ENCODE assay signal across 12 mouse cellular contexts in genomic region chr12:112154476-112154875, GRCm38 (mm10). TPM values are rescaled to one million over a fixed set of nuclear protein-coding genes. Genes with fewer than 3 reads are reported as not detected.
DNase-seq lines count a peak whose midpoint lies in the region; ATAC-seq and TF ChIP-seq lines count a peak whose summit lies in the region.
"Had no signal": no experiment of that assay in that cellular context is flagged by ENCODE, and none has a peak within 500 bp of the region (broad histone marks: within the 10 kb centered on the region; RNA-seq: fewer than 3 reads in every experiment).

No protein-coding gene starts in this region.

- no peak for TF ChIP-seq EP300 in heart, adult 2 months (IDR thresholded peaks at IDR 0.05; ENCODE audit: insufficient read depth, low read depth, low read length)
- no peak for TF ChIP-seq EP300 in lung, postnatal 0 days (IDR thresholded peaks at IDR 0.05)

- H3K4me3 ChIP-seq in heart, adult 2 months = no peak overlapping the region
- no peak overlapping the region for H3K4me3 ChIP-seq in lung, postnatal 0 days (ENCODE audit: low read depth, low read length)
- no peak overlapping the region for H3K4me3 ChIP-seq in heart, embryonic 15.5 days
- H3K4me3 ChIP-seq in midbrain, embryonic 14.5 days (replicated peaks; ENCODE audit: low read depth, low read length) = no peak overlapping the region
- H3K4me3 ChIP-seq: liver, embryonic 15.5 days had no signal

- H3K27me3 ChIP-seq in heart, adult 2 months (ENCODE audit: control insufficient read depth, insufficient read depth, low read length) = no peaks in the 10 kb centered on the region
- H3K27me3 ChIP-seq in lung, postnatal 0 days (replicated peaks; ENCODE audit: insufficient read depth, low read length) = no peaks in the 10 kb centered on the region
- H3K27me3 ChIP-seq in heart, embryonic 15.5 days = 0 out of 2 replicates have a peak, but pooled peaks cover 7% of the 10 kb centered on the region
- no peaks in the 10 kb centered on the region; the same call in 1 of the 2 replicates for H3K27me3 ChIP-seq in midbrain, embryonic 14.5 days (ENCODE audit: control insufficient read depth, insufficient read depth, low read length)
- H3K27me3 ChIP-seq: liver, embryonic 15.5 days had no signal

- no peak for ATAC-seq in lung, postnatal 0 days
- no peak for ATAC-seq in heart, embryonic 15.5 days (replicated peaks; ENCODE audit: insufficient number of reproducible peaks, insufficient read depth, low FRiP score, low read depth)
- ATAC-seq in midbrain, embryonic 14.5 days (ENCODE audit: low FRiP score, low TSS enrichment) = no peak
- ATAC-seq in frontal cortex, adult (ENCODE audit: low TSS enrichment) = no peak

- no peaks in the 10 kb centered on the region; the same call in 1 of the 2 replicates for H3K79me2 ChIP-seq in heart, adult 2 months (replicated peaks; ENCODE audit: control insufficient read depth, insufficient read depth, low read length)

- TF ChIP-seq POLR2A in heart, adult 2 months (IDR thresholded peaks at IDR 0.05; ENCODE audit: insufficient read depth, low read depth, low read length) = no peak

- no peak for DNase-seq in heart, adult 2 months
- DNase-seq in heart, postnatal 25 days (ENCODE audit: low spot score) = no peak
- no peak for DNase-seq in lung, postnatal 0 days (ENCODE audit: low spot score)
- DNase-seq in lung, adult 18-20 months = no peak
- no peak for DNase-seq in midbrain, embryonic 14.5 days
- no peak for DNase-seq in cerebellum, postnatal 10 days
- DNase-seq: cerebellum, adult 2 months had no signal

- H3K4me1 ChIP-seq in heart, adult 2 months (ENCODE audit: control insufficient read depth, insufficient read depth, low read length) = peaks cover 22% of the 10 kb centered on the region
- H3K4me1 ChIP-seq in lung, postnatal 0 days (ENCODE audit: insufficient read depth, low read depth, low read length) = peaks cover 10% of the 10 kb centered on the region; the same call in 1 of the 2 replicates
- H3K4me1 ChIP-seq in heart, embryonic 15.5 days (replicated peaks) = peaks cover 42% of the 10 kb centered on the region
- H3K4me1 ChIP-seq in midbrain, embryonic 14.5 days (ENCODE audit: control insufficient read depth, insufficient read depth, low read length) = peaks cover 47% of the 10 kb centered on the region

- H3K27ac ChIP-seq in heart, adult 2 months = peak overlapping the region; percentile 76
- peak overlapping the region; percentile 82 for H3K27ac ChIP-seq in lung, postnatal 0 days (ENCODE audit: low read length)
- peak overlapping the region; percentile 82 for H3K27ac ChIP-seq in heart, embryonic 15.5 days
- 0 out of 2 replicates have a peak overlapping the region, but pooled peaks have one; percentile 37 for H3K27ac ChIP-seq in midbrain, embryonic 14.5 days (replicated peaks; ENCODE audit: low read depth, low read length)
- H3K27ac ChIP-seq: liver, embryonic 15.5 days had no signal

- H3K9me3 ChIP-seq in lung, postnatal 0 days (ENCODE audit: low read length) = no peaks in the 10 kb centered on the region
- H3K9me3 ChIP-seq in heart, embryonic 15.5 days (replicated peaks) = no peaks in the 10 kb centered on the region
- H3K9me3 ChIP-seq in midbrain, embryonic 14.5 days (ENCODE audit: control insufficient read depth, low read length) = no peaks in the 10 kb centered on the region
- H3K9me3 ChIP-seq: liver, embryonic 15.5 days had no signal

- intact Hi-C loops in heart, adult 2 months (cut with DNase I) = no loop called here
- intact Hi-C loops in heart, postnatal 25 days (cut with DNase I) = no loop called here

- TF ChIP-seq CTCF in heart, adult 2 months (IDR thresholded peaks at IDR 0.05) = no peak
- no peak for TF ChIP-seq CTCF in lung, postnatal 0 days (IDR thresholded peaks at IDR 0.05)

- H3K9ac ChIP-seq in heart, adult 2 months (ENCODE audit: low read depth, low read length) = peak overlapping the region; percentile 36
- H3K9ac ChIP-seq in lung, postnatal 0 days (replicated peaks; ENCODE audit: low read depth) = no peak overlapping the region
- no peak overlapping the region for H3K9ac ChIP-seq in heart, embryonic 15.5 days
- no peak overlapping the region for H3K9ac ChIP-seq in midbrain, embryonic 14.5 days (replicated peaks; ENCODE audit: low read length)
- H3K9ac ChIP-seq: liver, embryonic 15.5 days had no signal

- 38% methylated on average over 5 of the region's 5 CpGs for WGBS in heart, adult 2 months
- WGBS in lung, postnatal 0 days = 49% methylated on average over 5 of the region's 5 CpGs
- 58% methylated on average over 5 of the region's 5 CpGs for WGBS in heart, embryonic 15.5 days
- WGBS in midbrain, embryonic 14.5 days = 49% methylated on average over 5 of the region's 5 CpGs

- H3K4me2 ChIP-seq in lung, postnatal 0 days (replicated peaks; ENCODE audit: low read depth, low read length) = no peak overlapping the region
- no peak overlapping the region for H3K4me2 ChIP-seq in heart, embryonic 15.5 days
- peak overlapping the region; percentile 19 for H3K4me2 ChIP-seq in midbrain, embryonic 14.5 days (ENCODE audit: low read length)
- H3K4me2 ChIP-seq: liver, embryonic 15.5 days had no signal

- H3K36me3 ChIP-seq in heart, adult 2 months (ENCODE audit: control insufficient read depth, insufficient read depth, low read length) = no peaks in the 10 kb centered on the region
- H3K36me3 ChIP-seq in lung, postnatal 0 days (ENCODE audit: insufficient read depth, low read length) = no peaks in the 10 kb centered on the region
- no peaks in the 10 kb centered on the region for H3K36me3 ChIP-seq in heart, embryonic 15.5 days
- peaks cover 20% of the 10 kb centered on the region for H3K36me3 ChIP-seq in midbrain, embryonic 14.5 days (ENCODE audit: control insufficient read depth, insufficient read depth, low read length)
- H3K36me3 ChIP-seq: liver, embryonic 15.5 days had no signal

RNA-seq across cellular contexts. Expression of gene Kif26a, which starts 8.5 kb away (rescaled TPM):
- total RNA-seq in heart, adult 2 months (2021) = 10 to 100 TPM; 10.7 to 12.0 TPM
- 7.3 and 8.2 TPM in 2 replicates for polyA plus RNA-seq in heart, adult 2 months (2012; rRNA removed)
- total RNA-seq in heart, postnatal 25 days (2021) = 10 to 100 TPM; 14.3 to 16.6 TPM
- polyA plus RNA-seq in lung, postnatal 0 days (2015; fragmentation: Nextera tagmentation; extraction: Ambion mirVana) = 2.9 and 3.0 TPM in 2 replicates
- polyA plus RNA-seq in heart, embryonic 15.5 days (2015; fragmentation: Nextera tagmentation; extraction: Ambion mirVana) = 2.4 and 3.1 TPM in 2 replicates
- polyA plus RNA-seq in midbrain, embryonic 14.5 days (2014; fragmentation: Nextera tagmentation; extraction: Ambion mirVana) = 6.2 and 7.2 TPM in 2 replicates
- total RNA-seq: CH12.LX; neutrophil, adult 5-6 weeks had no signal

RNA-seq across cellular contexts. Expression of gene Aspg, which starts 48.0 kb away (rescaled TPM):
- under 1 TPM; 0.55 to 0.61 TPM for total RNA-seq in heart, adult 2 months (2021)
- 4.4 and 11.1 TPM in 2 replicates for polyA plus RNA-seq in heart, adult 2 months (2012; rRNA removed)
- total RNA-seq in heart, postnatal 25 days (2021) = under 1 TPM; 0.25 to 0.47 TPM
- polyA plus RNA-seq in lung, postnatal 0 days (2015; fragmentation: Nextera tagmentation; extraction: Ambion mirVana) = 2.5 and 2.6 TPM in 2 replicates
- 0.34 and 0.45 TPM in 2 replicates for polyA plus RNA-seq in heart, embryonic 15.5 days (2015; fragmentation: Nextera tagmentation; extraction: Ambion mirVana)
- polyA plus RNA-seq in midbrain, embryonic 14.5 days (2014; fragmentation: Nextera tagmentation; extraction: Ambion mirVana) = not detected in 2 replicates
- total RNA-seq: CH12.LX; neutrophil, adult 5-6 weeks had no signal
